Mouse (Mus musculus): ENCODE data around the gene Abca9.

Abca9 gene

DNA sequence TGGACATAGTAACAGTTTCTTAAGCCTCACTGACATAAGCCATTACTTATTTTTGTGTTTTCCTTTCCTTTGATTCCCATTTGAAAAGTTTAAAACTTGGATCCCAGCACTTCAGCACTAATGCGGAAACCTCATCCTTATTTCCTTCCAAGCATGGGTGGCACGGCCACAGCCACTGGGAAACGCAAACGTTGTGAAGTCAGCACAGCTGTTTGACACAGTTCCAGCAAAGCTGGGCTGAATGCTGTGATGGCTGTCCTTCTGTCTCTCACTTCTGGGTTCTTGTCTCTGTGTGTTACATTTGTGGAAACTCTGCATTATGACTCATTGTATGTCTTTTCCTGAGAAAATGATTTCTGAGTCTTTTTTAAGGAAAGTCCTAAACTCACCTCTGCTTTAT, 107.0 kb downstream of the Abca9 start:
- no peak for DNase-seq (ENCODE audit: low read depth, low spot score)

DNA sequence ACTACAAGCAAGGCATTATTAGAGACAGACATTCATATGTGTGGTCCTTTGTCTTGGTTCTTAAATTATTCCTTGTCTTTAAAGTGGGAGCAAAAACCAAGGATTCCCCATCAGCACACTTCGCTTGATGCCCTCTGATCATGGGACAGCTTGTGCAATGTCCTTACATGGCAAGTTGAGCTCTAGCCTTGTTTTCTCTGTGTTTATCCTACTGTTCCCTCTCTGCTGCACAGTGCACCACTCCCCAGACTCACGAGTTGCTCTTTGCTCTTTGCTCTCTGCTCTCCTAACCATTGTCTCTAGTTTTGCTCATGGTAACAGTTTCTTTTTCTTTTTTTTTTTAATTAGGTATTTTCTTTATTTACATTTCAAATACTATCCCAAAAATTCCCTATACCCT, 107.9 kb downstream of the Abca9 start:
- DNase-seq (ENCODE audit: low read depth, low spot score): no peak

DNA sequence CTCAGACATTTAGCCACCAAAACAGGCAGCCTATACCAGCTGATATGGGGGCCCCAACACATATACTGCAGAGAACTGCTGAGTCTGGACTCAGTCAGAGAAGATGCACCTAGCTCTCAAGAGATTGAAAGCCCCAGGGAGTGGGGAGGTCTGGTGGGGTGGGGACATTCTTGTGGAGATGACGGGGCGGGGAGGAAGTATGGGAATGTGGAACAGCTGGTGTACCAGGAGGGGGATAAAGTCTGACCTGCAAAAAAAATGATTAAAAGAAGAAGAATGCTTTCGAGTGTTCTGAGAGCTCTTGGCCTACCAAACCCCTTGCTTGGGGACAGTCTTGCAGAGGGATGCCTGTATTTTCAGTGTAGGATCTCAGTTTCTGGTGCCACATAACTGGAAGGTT, 114.3 kb downstream of the Abca9 start:
- DNase-seq (ENCODE audit: low read depth, low spot score): no peak

Measured in retina, postnatal 7 days (tissue).